Mouse (Mus musculus): ENCODE measurements around the gene Ces2a. TPM values are rescaled to one million over a fixed set of nuclear protein-coding genes. Genes with fewer than 3 reads are reported as not detected.

Gene Ces2a
- total RNA-seq (2021): not detected
- long read RNA-seq, experiment 1: 0 reads
- long read RNA-seq, experiment 2: 0 reads

GRCm38 (mm10) chr8:104733753-104734152, at the start of gene Ces2a:
Ces2a (plus strand) TSS chr8:104734003.
- no peak within 1 kb of the TSS for H3K27ac ChIP-seq
- intact Hi-C loops (cut with DNase I): no loop called here
- H3K4me3 ChIP-seq: no peak within 1 kb of the TSS
- no peak for DNase-seq (ENCODE audit: extremely low spot score in 1 of 2, low spot score in 2 of 2)
- TF ChIP-seq CTCF (IDR thresholded peaks at IDR 0.05): no peak

GRCm38 (mm10) chr8:104688433-104688832, 45.4 kb upstream of the Ces2a start:
- H3K4me3 ChIP-seq: no peak overlapping the region
- intact Hi-C loops (cut with DNase I): no loop called here
- H3K27ac ChIP-seq: no peak overlapping the region
- DNase-seq (ENCODE audit: extremely low spot score in 1 of 2, low spot score in 2 of 2): no peak
- TF ChIP-seq CTCF (IDR thresholded peaks at IDR 0.05): no peak

GRCm38 (mm10) chr8:104698556-104698955, 35.2 kb upstream of the Ces2a start:
- no peak overlapping the region for H3K27ac ChIP-seq
- intact Hi-C loops (cut with DNase I): no loop called here
- no peak for DNase-seq (ENCODE audit: extremely low spot score in 1 of 2, low spot score in 2 of 2)
- no peak overlapping the region for H3K4me3 ChIP-seq
- no peak for TF ChIP-seq CTCF (IDR thresholded peaks at IDR 0.05)

- no peak for DNase-seq (ENCODE audit: extremely low spot score in 1 of 2, low spot score in 2 of 2)
- H3K4me3 ChIP-seq: no peak overlapping the region
- intact Hi-C loops (cut with DNase I): no loop called here
- no peak overlapping the region for H3K27ac ChIP-seq
- no peak for TF ChIP-seq CTCF (IDR thresholded peaks at IDR 0.05)
Observed at GRCm38 (mm10) chr8:104701900-104702299, 31.9 kb upstream of the Ces2a start.

GRCm38 (mm10) chr8:104721166-104721565, 12.6 kb upstream of the Ces2a start:
- no peak for TF ChIP-seq CTCF (IDR thresholded peaks at IDR 0.05)
- intact Hi-C loops (cut with DNase I): no loop called here
- no peak for DNase-seq (ENCODE audit: extremely low spot score in 1 of 2, low spot score in 2 of 2)
- no peak overlapping the region for H3K27ac ChIP-seq
- no peak overlapping the region for H3K4me3 ChIP-seq

GRCm38 (mm10) chr8:104731451-104731850, 2.4 kb upstream of the Ces2a start:
- no peak overlapping the region for H3K4me3 ChIP-seq
- intact Hi-C loops (cut with DNase I): no loop called here
- TF ChIP-seq CTCF (IDR thresholded peaks at IDR 0.05): no peak
- no peak overlapping the region for H3K27ac ChIP-seq
- DNase-seq (ENCODE audit: extremely low spot score in 1 of 2, low spot score in 2 of 2): no peak

GRCm38 (mm10) chr8:104731969-104732368, 1.8 kb upstream of the Ces2a start:
- Histone ChIP-seq H3K4me3 (no peak overlapping the region), H3K27ac (no peak overlapping the region)
- intact Hi-C loops (cut with DNase I): no loop called here
- DNase-seq (ENCODE audit: extremely low spot score in 1 of 2, low spot score in 2 of 2): no peak
- no peak for TF ChIP-seq CTCF (IDR thresholded peaks at IDR 0.05)

- Histone ChIP-seq H3K4me3 (no peak overlapping the region), H3K27ac (no peak overlapping the region)
- DNase-seq (ENCODE audit: extremely low spot score in 1 of 2, low spot score in 2 of 2): no peak
- intact Hi-C loops (cut with DNase I): no loop called here
- TF ChIP-seq CTCF (IDR thresholded peaks at IDR 0.05): no peak
Observed at GRCm38 (mm10) chr8:104742039-104742438, 8.2 kb downstream of the Ces2a start.

GRCm38 (mm10) chr8:104743410-104743809, 9.6 kb downstream of the Ces2a start:
- Histone ChIP-seq H3K27ac (no peak overlapping the region), H3K4me3 (no peak overlapping the region)
- peak; percentile 38 for TF ChIP-seq CTCF (IDR thresholded peaks at IDR 0.05)
- DNase-seq (ENCODE audit: extremely low spot score in 1 of 2, low spot score in 2 of 2): no peak
- intact Hi-C loops (cut with DNase I): no loop called here

GRCm38 (mm10) chr8:104752818-104753217, 19.0 kb downstream of the Ces2a start:
- intact Hi-C loops (cut with DNase I): no loop called here
- no peak for DNase-seq (ENCODE audit: extremely low spot score in 1 of 2, low spot score in 2 of 2)
- H3K4me3 ChIP-seq: no peak overlapping the region
- TF ChIP-seq CTCF (IDR thresholded peaks at IDR 0.05): no peak
- H3K27ac ChIP-seq: no peak overlapping the region

- Histone ChIP-seq H3K27ac (no peak overlapping the region), H3K4me3 (no peak overlapping the region)
- no peak for TF ChIP-seq CTCF (IDR thresholded peaks at IDR 0.05)
- no peak for DNase-seq (ENCODE audit: extremely low spot score in 1 of 2, low spot score in 2 of 2)
- intact Hi-C loops (cut with DNase I): no loop called here
Observed at GRCm38 (mm10) chr8:104757621-104758020, 23.8 kb downstream of the Ces2a start.

GRCm38 (mm10) chr8:104758209-104758608, 24.4 kb downstream of the Ces2a start:
- intact Hi-C loops (cut with DNase I): no loop called here
- no peak for TF ChIP-seq CTCF (IDR thresholded peaks at IDR 0.05)
- H3K4me3 ChIP-seq: no peak overlapping the region
- no peak overlapping the region for H3K27ac ChIP-seq
- DNase-seq (ENCODE audit: extremely low spot score in 1 of 2, low spot score in 2 of 2): peak in 1 of 2 experiments; percentile 15

GRCm38 (mm10) chr8:104761126-104761525, 27.3 kb downstream of the Ces2a start:
- TF ChIP-seq CTCF (IDR thresholded peaks at IDR 0.05): no peak
- DNase-seq (ENCODE audit: extremely low spot score in 1 of 2, low spot score in 2 of 2): no peak
- intact Hi-C loops (cut with DNase I): no loop called here
- Histone ChIP-seq H3K27ac (no peak overlapping the region), H3K4me3 (no peak overlapping the region)

Measured in left cerebral cortex, adult 2 months (tissue).